13 mouse cellular contexts compared by ENCODE assay signal in genomic region chr8:124651776-124652175, GRCm38 (mm10). TPM values are rescaled to one million over a fixed set of nuclear protein-coding genes. Genes with fewer than 3 reads are reported as not detected.
DNase-seq lines count a peak whose midpoint lies in the region; ATAC-seq lines count a peak whose summit lies in the region.
"Had no signal": no experiment of that assay in that cellular context is flagged by ENCODE, and none has a peak within 500 bp of the region (broad histone marks: within the 10 kb centered on the region; RNA-seq: fewer than 3 reads in every experiment).

No protein-coding gene starts in this region.

- peak overlapping the region; percentile 56 to 97 for H3K27ac ChIP-seq in heart, embryonic 14.5 days (replicated peaks in 1 of 2; ENCODE audit: control insufficient read depth in 1 of 2, insufficient read depth in 1 of 2, low read depth in 2 of 2, low read length in 2 of 2)
- H3K27ac ChIP-seq in lung, embryonic 15.5 days = peak overlapping the region; percentile 87; the same call in 1 of the 2 replicates
- peak overlapping the region; percentile 44; the same call in 1 of the 2 replicates for H3K27ac ChIP-seq in stomach, embryonic 14.5 days (ENCODE audit: low read length)
- no peak overlapping the region for H3K27ac ChIP-seq in embryonic facial prominence, embryonic 10.5 days (replicated peaks)
- H3K27ac ChIP-seq: midbrain, embryonic 13.5 days; neural tube, embryonic 12.5 days had no signal

- peak overlapping the region; percentile 50; the same call in 1 of the 2 replicates for H3K4me2 ChIP-seq in heart, embryonic 14.5 days (ENCODE audit: low read length)
- no peak overlapping the region for H3K4me2 ChIP-seq in lung, embryonic 15.5 days
- H3K4me2 ChIP-seq in stomach, embryonic 14.5 days (replicated peaks; ENCODE audit: low read depth, low read length) = no peak overlapping the region
- H3K4me2 ChIP-seq: midbrain, embryonic 13.5 days; neural tube, embryonic 12.5 days had no signal

- no peak for DNase-seq in heart, adult 11 months
- DNase-seq in lung, postnatal 25 days (ENCODE audit: low spot score) = no peak
- DNase-seq in kidney, postnatal 25 days = peak; percentile 68 to 78
- DNase-seq in embryonic facial prominence, embryonic 10.5 days (ENCODE audit: low spot score) = no peak
- no peak for DNase-seq in urinary bladder, postnatal 10 days (ENCODE audit: low spot score)
- DNase-seq: heart, adult 18-20 months; lung, adult 18-20 months had no signal

- no peak overlapping the region for H3K4me3 ChIP-seq in heart, embryonic 14.5 days (ENCODE audit: control insufficient read depth in 1 of 2, insufficient read depth in 1 of 2, low read depth in 1 of 2, low read length in 2 of 2)
- no peak overlapping the region for H3K4me3 ChIP-seq in lung, embryonic 15.5 days
- H3K4me3 ChIP-seq in stomach, embryonic 14.5 days (ENCODE audit: low read depth, low read length) = no peak overlapping the region
- H3K4me3 ChIP-seq in embryonic facial prominence, embryonic 10.5 days = no peak overlapping the region
- H3K4me3 ChIP-seq: midbrain, embryonic 13.5 days; neural tube, embryonic 12.5 days had no signal

- peak overlapping the region; percentile 41; the same call in 1 of the 2 replicates for H3K9ac ChIP-seq in heart, embryonic 14.5 days (ENCODE audit: low read length)
- H3K9ac ChIP-seq in lung, embryonic 15.5 days = no peak overlapping the region
- no peak overlapping the region for H3K9ac ChIP-seq in stomach, embryonic 14.5 days (replicated peaks; ENCODE audit: low read depth, low read length)
- H3K9ac ChIP-seq: midbrain, embryonic 13.5 days; neural tube, embryonic 12.5 days had no signal

- H3K27me3 ChIP-seq in heart, embryonic 14.5 days (ENCODE audit: control insufficient read depth, insufficient read depth, low read length) = no peaks in the 10 kb centered on the region
- H3K27me3 ChIP-seq in lung, embryonic 15.5 days = no peaks in the 10 kb centered on the region
- no peaks in the 10 kb centered on the region for H3K27me3 ChIP-seq in stomach, embryonic 14.5 days (ENCODE audit: control insufficient read depth, insufficient read depth, low read length)
- no peaks in the 10 kb centered on the region for H3K27me3 ChIP-seq in embryonic facial prominence, embryonic 10.5 days (replicated peaks; ENCODE audit: low read depth, poor library complexity, severe bottlenecking)
- H3K27me3 ChIP-seq: midbrain, embryonic 13.5 days; neural tube, embryonic 12.5 days had no signal

- WGBS in heart, embryonic 14.5 days = 82% methylated on average over 20 of the region's 20 CpGs
- WGBS in lung, embryonic 15.5 days = 82% methylated on average over 20 of the region's 20 CpGs
- WGBS in stomach, embryonic 14.5 days = 85% methylated on average over 20 of the region's 20 CpGs
- WGBS in embryonic facial prominence, embryonic 10.5 days = 82% methylated on average over 20 of the region's 20 CpGs

- peaks cover 50 to 90% of the 10 kb centered on the region in 2 experiments for H3K4me1 ChIP-seq in heart, embryonic 14.5 days (ENCODE audit: control insufficient read depth in 2 of 2, insufficient read depth in 2 of 2, low read length in 2 of 2)
- H3K4me1 ChIP-seq in lung, embryonic 15.5 days = peaks cover 40% of the 10 kb centered on the region
- peaks cover 28% of the 10 kb centered on the region for H3K4me1 ChIP-seq in stomach, embryonic 14.5 days (ENCODE audit: control insufficient read depth, insufficient read depth, low read length)
- peaks cover 41% of the 10 kb centered on the region for H3K4me1 ChIP-seq in embryonic facial prominence, embryonic 10.5 days

- no peaks in the 10 kb centered on the region for H3K9me3 ChIP-seq in heart, embryonic 14.5 days (ENCODE audit: control insufficient read depth, low read length)
- H3K9me3 ChIP-seq in lung, embryonic 15.5 days = no peaks in the 10 kb centered on the region
- H3K9me3 ChIP-seq in stomach, embryonic 14.5 days (ENCODE audit: control insufficient read depth, low read depth, low read length) = no peaks in the 10 kb centered on the region
- H3K9me3 ChIP-seq in embryonic facial prominence, embryonic 10.5 days = no peaks in the 10 kb centered on the region
- H3K9me3 ChIP-seq: midbrain, embryonic 13.5 days; neural tube, embryonic 12.5 days had no signal

- peaks cover 39% of the 10 kb centered on the region for H3K36me3 ChIP-seq in heart, embryonic 14.5 days (ENCODE audit: control insufficient read depth, insufficient read depth, low read length)
- H3K36me3 ChIP-seq in lung, embryonic 15.5 days = no peaks in the 10 kb centered on the region
- peaks cover 16% of the 10 kb centered on the region for H3K36me3 ChIP-seq in stomach, embryonic 14.5 days (ENCODE audit: control insufficient read depth, insufficient read depth, low read length)
- H3K36me3 ChIP-seq in embryonic facial prominence, embryonic 10.5 days (replicated peaks) = peaks cover 52% of the 10 kb centered on the region

- no peak for ATAC-seq in heart, embryonic 14.5 days (ENCODE audit: insufficient number of reproducible peaks, insufficient read depth, low FRiP score, low read depth)
- no peak for ATAC-seq in lung, embryonic 15.5 days (ENCODE audit: borderline replicate concordance, extremely low read depth, low FRiP score, low TSS enrichment)
- no peak for ATAC-seq in stomach, embryonic 14.5 days (ENCODE audit: insufficient number of reproducible peaks, insufficient read depth, low FRiP score, low read depth)
- ATAC-seq: activated CD4-positive, CD25-positive, alpha-beta regulatory T cell, adult 4 months; midbrain, embryonic 13.5 days had no signal

RNA-seq across cellular contexts. Expression of gene 2310022B05Rik, which starts 11.4 kb away (rescaled TPM):
- polyA plus RNA-seq in heart, embryonic 14.5 days (2014; fragmentation: Nextera tagmentation; extraction: Ambion mirVana) = 64.1 and 66.2 TPM in 2 replicates
- polyA plus RNA-seq in lung, embryonic 15.5 days (2015; fragmentation: Nextera tagmentation; extraction: Ambion mirVana) = 29.9 and 30.1 TPM in 2 replicates
- polyA plus RNA-seq in stomach, embryonic 14.5 days (2014; fragmentation: Nextera tagmentation; extraction: Ambion mirVana) = 40.3 and 41.6 TPM in 2 replicates
- polyA plus RNA-seq in embryonic facial prominence, embryonic 10.5 days (2016; fragmentation: Nextera tagmentation; extraction: Ambion mirVana) = 24.2 and 24.4 TPM in 2 replicates

Comparison
In these comparisons a context has a peak if more than half of its experiments do, and no peak if none do; other contexts are left out.
1. DNase-seq: peak in kidney, postnatal 25 days (2 of 2); none in heart, adult 11 months (single experiment), lung, postnatal 25 days (single experiment), embryonic facial prominence, embryonic 10.5 days (single experiment) and urinary bladder, postnatal 10 days (single experiment).